Mouse (Mus musculus) E14TG2a.4 (cell line): Measurements from ENCODE around the gene Hist2h4.

Source experiments
- CTCF ChIP-seq: conservative IDR thresholded peaks from 2 replicates; pipeline ENCODE4 v1.5.1; 2014; ENCODE audit warnings: low read length
- NANOG ChIP-seq: IDR thresholded peaks from 2 replicates; pipeline ENCODE4 v1.6.1; 2014; ENCODE audit warnings: borderline replicate concordance, low read length, mixed read lengths
- POU5F1 ChIP-seq: IDR thresholded peaks from 2 replicates; pipeline ENCODE4 v1.6.1; 2014; ENCODE audit warnings: low read length, borderline replicate concordance

- TF ChIP-seq CTCF = no peak
- TF ChIP-seq POU5F1 = no peak
- no peak for TF ChIP-seq NANOG
These were observed 14.1 kb downstream of the Hist2h4 start for GRCm38 (mm10) chr3:96249034-96249345.
